Mouse (Mus musculus): ENCODE measurements around the gene Papss2.
A peak's percentile ranks its signal among the peaks of the same experiment; 100 is the strongest.

Papss2 gene

DNA sequence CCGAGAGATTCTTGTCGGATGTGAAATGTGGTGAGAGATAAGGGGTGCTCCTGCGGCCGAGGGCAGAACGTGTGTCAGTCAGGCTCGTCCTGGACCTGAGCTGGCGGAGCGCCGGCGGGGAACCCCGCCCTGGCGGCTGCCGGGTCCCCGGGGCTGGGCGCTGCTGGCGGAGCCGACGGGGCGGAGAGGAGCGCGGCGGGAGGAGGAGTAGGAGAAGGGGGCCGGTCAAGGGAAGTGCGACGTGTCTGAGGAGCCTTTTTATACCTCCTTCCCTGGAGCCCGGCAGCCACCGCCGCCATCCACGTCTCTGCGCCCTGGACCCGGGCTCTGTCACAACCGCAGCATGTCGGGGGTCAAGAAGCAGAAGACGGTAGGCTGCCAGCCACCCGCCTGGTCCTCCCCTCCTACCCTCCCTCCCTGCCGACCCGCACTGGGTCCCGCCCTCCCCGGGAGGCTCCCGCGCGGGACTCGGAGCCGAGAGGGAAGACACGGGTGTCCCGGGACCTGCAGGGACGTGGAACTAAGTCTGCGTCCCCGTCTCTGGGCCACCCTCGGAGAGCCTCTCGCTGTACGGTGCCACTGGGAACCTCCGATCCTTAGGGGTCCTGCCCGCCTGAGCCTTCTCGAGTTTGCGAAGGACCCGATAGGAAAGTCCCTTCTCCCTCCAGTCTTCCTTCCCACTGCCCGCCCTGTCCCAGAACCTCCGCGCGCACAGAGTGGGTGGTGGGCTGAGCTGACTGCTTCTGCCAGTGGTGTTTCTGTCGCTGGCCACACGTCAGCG, at the start of gene Papss2:
TSS of gene Papss2 (plus strand) at position 285 of the 781 bp plus-strand sequence.
- DNase-seq: peak; percentile 86

DNA sequence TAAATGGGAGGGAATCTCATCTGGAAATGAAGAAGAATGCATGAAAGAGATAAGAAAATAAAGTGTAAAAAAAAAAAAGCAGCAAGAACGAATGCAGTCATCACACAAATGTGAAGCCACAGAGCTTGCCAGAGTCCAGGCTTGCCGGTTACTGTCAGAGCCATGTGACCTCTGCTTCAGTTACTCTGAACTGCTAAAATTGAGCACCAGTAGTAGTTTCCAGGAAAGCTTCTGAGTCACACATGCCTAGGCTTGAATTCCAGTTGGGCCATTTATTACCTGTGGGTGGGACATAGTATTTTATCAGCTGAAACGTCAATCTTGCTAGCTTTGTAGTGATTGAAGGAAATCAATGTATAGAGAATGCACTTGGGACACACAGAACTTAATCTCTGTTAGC, 48.2 kb upstream of the Papss2 start:
- DNase-seq: no peak

GRCm38 (mm10) chr19:32548202-32548601, 47.4 kb upstream of the Papss2 start:
- no peak for DNase-seq

DNA sequence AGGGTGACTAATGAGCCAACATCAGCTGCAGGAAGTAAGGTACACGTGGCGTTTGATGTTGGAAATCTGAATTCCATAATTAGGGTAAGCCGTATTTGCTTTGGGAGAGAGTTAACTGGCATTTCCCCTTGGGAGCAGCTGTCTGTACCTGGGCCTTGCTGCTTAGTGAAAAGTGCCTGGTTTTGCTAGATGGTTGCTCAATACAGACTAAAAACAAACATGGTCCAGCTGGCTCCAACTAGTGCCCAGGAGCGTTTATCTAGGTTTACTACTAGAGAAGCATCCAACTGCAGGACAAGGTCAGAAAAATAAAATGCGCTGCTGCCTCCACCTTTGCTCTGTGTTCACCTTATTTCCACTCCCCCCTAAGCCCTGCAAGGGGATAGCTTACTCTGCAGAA, 45.1 kb upstream of the Papss2 start:
- DNase-seq: peak; percentile 13

DNA sequence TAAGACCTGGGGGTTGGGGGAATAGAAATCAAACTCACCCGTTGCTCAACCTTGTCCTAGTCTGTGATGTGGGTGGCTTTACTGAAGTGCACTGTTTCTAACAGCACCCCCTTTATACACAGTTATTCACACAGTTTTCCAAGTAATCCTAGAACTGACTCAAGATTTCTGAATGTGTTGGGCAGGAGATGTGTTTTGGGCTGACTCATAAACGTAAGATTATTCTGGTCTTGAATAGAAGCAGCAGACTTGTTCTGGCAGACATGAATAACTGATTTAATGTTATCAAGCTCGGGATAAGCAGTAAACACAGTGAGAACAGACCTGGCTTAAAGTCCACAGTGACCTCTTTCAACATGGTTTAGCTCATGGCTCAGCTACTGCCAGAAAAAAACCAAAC, 44.1 kb upstream of the Papss2 start:
- peak; percentile 14 for DNase-seq

- DNase-seq: peak; percentile 37
Observed at GRCm38 (mm10) chr19:32552106-32552505, 43.5 kb upstream of the Papss2 start.

- DNase-seq: no peak
Observed at GRCm38 (mm10) chr19:32553310-32553709, 42.3 kb upstream of the Papss2 start.

DNA sequence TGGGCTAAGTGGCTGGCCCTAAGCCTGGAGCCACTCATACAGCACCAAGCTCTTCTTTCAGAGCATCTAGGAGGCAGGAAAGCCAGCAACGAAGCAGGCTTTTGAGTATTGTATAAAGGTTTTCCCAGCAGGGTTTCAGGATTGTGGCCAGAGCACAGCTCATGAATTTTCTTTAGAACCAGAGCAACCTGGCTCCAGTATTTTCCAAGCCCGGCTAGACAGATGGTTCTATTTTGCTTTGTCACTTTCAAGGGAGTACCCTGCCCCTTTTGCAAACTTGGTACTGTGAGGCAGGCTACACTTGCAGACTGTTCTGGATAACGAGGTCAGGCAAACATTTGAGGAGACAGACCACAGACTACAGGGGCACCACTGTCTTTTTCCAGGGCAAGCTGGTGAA, 40.3 kb upstream of the Papss2 start:
- no peak for DNase-seq

DNA sequence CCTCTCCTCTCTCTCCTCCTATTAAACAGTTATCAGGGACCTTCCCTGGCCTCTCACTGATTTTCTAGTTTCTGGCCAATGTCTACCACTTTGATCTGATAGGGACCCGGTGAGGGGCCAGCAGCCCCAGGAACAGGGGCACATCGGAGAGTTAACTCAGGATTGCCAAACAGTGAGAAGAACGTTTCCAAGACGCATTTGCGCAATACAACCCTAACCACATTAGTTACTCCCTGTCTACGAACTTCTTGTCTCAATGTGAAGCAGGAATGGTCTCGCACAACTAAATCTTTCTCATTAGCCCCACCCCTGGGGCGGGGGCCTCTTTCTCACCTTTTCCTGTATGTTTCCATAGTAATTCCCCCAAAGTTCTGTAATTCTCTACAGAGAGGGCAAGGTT, 28.6 kb upstream of the Papss2 start:
- DNase-seq: no peak

DNA sequence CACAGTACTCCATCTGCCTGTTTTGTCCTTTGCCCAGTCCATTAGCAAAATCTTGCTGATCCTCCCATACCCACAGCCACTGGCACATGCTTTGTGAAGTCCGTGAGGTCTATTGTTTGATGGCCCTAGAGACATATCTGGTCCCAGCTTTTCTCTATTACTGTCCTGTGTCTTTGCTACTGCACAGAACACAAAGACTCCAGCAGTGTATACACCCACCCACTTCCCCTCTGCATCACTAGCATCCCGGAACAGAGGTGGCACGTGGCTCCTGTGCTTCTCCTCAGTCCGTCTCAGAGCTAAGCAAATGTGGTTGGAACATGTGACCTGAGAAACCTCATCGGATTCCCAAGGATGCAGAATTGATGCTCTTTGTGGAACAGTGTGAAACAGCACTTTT, 28.1 kb upstream of the Papss2 start:
- no peak for DNase-seq

DNA sequence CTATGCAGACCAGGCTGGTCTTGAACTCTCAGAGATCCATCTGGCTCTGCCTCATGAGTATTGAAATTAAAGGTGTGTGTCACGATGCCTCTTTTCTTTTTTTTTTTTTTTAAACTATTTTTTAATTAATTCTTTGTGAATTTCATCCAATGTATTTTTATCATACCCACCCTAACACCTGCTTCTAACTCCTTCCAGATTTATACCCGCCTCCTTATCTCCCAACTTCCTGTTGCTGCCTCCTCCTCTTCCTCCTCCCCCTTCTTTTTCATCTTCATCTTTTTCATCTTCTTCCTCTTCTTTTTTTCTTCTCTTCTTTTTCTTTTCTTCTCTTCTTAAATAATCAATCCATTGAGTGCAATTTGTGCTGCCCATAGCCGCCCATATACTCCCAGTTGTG, 27.1 kb upstream of the Papss2 start:
- DNase-seq: no peak

GRCm38 (mm10) chr19:32568961-32569653, 26.5 kb upstream of the Papss2 start:
- no peak for DNase-seq

- no peak for DNase-seq
Observed at GRCm38 (mm10) chr19:32569725-32570124, 25.9 kb upstream of the Papss2 start.

- no peak for DNase-seq
Observed at GRCm38 (mm10) chr19:32572191-32572590, 23.4 kb upstream of the Papss2 start.

DNA sequence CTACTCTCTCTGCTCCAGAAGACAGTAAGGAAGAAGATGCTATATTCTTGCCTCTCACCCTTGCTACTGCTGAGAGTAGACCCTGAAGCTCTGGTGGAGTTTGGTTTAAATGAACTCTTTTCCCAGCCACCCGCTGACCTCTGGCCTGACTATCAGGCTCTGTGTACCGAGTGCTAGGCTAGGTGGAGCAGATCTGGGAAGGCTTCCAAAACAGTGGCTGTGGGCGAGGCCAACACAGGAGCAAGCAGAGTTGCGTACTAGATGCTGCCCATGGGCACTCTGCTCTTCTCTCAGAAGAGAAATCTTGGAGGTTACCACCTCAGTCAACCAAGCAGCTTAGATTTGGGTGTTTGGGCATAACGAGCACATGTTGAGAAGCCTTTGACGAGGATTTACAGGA, 22.3 kb upstream of the Papss2 start:
- DNase-seq: peak; percentile 73

DNA sequence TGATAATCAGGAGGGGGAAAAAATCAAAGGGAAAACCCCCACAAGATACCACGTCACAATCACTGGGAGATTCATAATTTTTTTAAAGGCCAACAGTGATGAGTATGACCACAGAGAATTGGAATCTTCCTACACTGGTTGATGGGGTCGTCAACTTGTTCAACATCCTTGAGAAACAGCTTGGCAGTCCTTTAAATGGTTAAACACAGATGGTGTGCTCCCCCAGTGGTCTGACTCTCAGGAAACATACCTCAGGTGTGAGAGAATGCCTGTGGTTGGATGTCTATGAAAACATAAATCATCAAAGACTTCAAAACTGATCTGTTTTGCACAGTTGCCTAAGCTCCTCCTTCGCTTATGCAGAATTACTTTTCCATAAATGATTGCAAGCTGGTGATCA, 20.7 kb upstream of the Papss2 start:
- DNase-seq: no peak

DNA sequence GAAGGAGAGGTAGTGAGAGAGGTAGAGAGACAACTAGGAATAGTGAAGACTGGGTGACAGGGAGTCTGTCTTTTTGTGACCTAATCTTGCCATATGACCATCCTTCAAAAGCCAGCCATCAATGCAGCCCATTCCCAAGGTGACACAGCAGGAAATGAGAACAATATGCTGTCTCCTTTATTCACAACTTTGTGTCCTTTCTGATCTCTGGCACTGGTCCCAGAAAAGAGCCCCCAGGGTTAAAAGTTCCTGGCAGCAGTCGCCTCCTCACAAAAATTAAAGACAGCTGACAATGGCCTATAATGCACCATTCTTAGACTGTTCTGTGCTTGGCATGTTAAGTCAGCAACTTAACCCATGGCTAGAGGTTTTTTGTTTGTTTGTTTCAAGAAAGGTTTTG, 17.8 kb upstream of the Papss2 start:
- DNase-seq: no peak

GRCm38 (mm10) chr19:32583091-32583766, 12.4 kb upstream of the Papss2 start:
- DNase-seq: no peak

- DNase-seq: no peak
Observed at GRCm38 (mm10) chr19:32587727-32588126, 7.9 kb upstream of the Papss2 start.

GRCm38 (mm10) chr19:32592749-32593148, 2.8 kb upstream of the Papss2 start:
- DNase-seq: no peak

DNA sequence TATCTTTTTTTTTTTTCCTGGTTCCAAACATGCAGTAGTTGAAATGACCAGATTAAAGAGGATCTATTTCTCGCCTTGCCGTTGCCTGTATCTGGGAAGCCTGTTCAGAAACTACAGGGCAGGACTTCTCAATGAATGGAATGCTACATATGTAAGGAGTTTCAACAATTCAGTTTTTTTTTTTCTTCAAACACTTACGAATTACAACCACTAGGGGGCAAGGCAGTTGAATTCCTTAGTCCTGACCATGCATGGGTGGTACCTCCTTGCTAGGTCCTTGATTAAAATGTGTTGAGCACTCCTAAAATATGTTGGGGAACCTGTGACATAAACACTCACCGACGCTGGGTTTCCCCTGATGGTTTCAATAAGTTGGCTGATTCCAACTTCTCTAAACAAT, 1.7 kb upstream of the Papss2 start:
- DNase-seq: peak; percentile 57

DNA sequence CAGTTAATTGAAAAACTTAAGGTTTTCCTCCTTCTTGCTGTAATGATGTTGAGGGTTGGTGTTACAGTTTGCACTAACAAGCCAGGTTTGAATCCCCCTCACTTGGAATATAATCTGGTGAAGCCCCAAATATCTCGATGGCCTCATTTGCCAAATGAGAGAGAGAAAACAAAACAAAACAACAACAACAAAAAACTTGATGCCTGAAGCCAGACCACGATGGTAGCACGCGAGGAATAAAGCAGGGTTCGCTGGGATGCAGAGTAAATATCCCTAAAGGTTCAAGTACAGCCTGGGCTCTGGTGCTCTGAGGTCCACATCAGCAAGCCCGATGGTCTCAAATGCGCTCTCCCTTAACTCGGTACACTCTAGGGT, 472 bp upstream of the Papss2 start:
- DNase-seq: no peak

DNA sequence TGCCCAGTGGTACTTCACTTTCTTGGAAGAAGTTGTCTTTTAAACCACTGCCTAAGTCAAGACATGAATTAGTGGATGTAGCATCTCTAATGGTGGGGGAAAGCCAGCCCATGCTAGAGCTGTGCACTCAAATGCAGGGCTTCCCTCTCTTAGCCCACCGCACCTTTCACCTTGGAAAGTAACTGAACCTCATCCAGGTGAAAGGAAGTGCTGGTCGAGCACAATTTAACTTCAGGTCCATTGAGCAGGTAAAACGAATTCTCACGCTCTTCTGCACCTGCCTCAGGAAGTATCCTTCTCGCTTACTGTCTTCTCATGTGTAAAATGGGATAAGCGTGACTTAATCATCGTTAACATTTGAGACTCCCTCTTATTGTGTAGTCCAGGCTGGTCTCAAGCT, 3.4 kb downstream of the Papss2 start:
- DNase-seq: peak; percentile 54

GRCm38 (mm10) chr19:32599436-32599835, 3.8 kb downstream of the Papss2 start:
- peak; percentile 48 for DNase-seq

All from kidney, adult 9 months (tissue).